Mouse (Mus musculus): ENCODE measurements around the gene Matn4.

The Matn4 gene

DNA sequence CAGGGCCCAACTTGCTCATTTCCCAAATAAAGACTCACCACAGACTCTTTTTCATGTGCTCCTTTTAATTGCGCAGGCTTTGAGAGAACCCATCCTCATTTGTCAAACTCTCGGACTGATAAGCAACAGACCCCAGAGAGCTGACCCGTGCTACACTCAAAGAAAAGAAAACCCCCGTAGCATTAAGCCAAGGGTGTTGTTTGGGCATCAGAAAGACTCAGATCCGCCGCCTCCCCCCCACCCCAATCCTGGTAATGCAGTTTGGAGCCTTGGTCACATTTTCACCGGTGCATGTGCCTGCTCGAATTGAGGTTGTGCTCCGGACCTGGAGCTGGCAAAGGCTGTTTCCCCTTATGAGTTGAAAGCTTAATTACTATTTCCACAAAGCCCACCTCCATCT, at the start of gene Matn4:
TSS of gene Matn4 (minus strand) at position 101 of the 400 bp plus-strand sequence.
- in situ Hi-C loops (cut with MboI) = loop anchor here (25.0 kb wide), 1 partner anchor 332 kb away; the partner anchor contains the start of genes Dnttip1 and Wfdc3

DNA sequence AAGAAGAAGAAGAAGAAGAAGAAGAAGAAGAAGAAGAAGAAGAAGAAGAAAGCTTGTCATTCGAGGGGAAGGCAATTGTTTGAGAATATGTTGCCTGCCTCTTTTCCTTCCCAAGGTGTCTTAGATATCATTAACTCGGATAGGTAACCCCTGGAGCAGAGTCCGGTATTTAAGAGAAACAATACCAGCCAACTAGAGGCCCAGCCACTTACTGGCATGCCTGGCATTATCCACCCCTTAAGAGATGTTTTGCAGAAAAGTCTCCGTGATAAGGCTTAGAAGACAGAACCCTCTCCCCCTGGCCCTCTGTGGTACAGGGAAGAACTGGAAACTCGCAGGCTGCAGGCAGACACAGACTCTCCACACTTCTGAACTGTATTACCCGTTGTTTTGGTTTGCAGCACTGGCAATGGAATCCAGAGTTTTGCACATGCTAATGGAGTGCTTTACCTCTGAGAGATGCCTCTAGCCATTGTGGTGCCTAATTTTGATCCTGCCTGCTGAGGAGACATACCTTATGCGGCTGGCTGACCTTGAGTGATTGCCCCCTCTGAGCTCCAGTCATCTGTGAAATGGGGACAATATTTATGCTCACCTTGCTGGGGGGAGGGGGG, 49.0 kb upstream of the Matn4 start:
- in situ Hi-C loops (cut with MboI) = no loop called here

DNA sequence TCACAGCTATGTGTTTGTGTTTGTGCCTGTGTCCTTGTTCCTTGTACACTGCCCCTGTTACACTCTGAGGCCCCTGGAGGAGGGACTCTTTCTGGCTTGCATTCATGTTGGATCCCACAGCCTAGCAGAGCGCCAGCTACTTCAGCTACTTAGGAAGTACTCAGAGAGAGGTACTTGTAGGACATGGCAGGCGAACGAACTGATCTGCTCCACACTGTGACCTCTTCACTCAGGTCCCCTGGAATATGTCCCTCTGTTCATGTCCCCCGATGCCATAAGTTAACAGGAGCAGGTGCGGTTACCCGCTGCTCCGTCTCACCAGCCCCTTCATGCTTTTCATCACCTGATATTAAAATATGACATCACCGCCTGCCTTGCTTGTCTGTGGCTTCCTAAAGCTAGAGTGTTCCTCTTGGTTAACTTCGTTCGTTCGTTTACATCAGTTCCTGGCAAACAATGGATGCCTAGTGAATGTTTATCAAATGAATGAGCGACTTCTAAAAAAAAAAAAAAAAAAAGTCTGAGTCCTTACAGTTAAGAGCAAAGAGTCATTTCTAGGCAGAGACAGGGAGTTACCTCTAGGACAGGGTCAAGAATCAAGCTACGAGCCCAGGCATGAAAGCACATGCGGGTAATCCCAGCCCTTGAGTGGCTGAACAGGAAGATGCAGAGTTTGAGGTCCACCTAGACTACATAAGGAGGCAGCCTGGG, 48.2 kb upstream of the Matn4 start:
- in situ Hi-C loops (cut with MboI) = no loop called here

DNA sequence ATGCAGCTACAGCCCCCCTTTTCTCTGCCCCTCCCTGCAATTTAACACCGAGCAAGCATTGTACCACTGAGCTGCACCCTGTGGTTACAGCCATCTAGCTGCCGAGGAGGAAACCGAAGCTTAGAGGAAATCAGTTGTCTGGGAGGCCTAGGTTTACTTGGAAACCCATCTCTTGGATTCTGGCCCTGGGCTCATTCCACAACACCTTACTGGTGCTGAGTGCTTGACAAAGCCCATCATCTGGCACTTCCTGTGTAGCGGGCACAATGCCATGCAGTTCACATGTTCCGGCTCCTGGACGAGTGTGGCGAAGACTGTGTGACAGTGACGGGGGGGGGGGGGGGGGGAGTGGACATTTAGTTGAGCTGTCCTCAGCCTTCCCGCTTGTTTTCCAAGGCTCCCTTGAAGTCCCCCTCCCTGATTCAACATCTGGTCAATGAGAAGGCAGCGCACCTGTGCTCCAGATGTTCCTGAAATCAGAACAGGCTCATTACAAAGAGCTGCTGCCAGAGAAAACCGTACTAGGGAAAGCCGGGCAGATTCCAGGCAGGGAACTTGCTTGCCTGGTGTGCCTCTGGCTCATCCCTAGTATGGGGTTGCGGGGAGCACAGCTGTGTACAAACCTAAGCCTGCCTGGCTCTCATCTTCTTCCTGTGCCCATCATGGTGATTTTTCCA, 47.2 kb upstream of the Matn4 start:
- in situ Hi-C loops (cut with MboI) = no loop called here

DNA sequence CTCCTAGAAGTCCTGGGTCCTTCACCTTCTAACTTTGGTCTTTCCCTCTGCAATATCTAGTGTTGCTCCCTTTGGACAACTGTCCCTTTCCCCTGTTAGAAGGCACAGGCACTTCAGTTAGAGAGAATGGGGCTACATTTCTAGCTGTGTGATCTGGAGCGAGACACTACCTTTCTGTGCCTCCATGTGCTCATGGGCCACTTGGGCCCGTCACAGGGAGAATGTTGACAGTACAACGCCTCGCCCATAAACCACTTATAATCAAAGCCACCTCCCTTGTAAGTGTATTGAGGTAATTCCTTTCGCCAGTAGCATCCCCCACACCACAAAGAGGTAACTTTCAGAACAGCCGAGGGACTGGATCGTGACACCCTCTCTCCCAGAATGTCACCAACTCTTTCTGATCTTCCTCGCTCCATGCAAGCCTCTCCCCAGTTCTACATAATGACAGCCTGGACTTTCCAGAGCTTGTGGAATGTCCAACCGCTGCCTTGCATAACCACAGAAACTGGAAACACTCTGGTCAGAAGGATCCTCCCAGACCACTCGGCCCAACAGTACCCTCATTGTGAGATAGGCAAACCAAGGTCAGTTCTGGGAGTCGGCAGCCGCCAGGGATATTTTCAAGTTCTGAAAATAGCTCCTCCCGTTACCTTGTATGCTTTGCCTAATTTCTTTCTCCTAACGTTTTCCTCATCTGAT, 44.5 kb upstream of the Matn4 start:
- in situ Hi-C loops (cut with MboI) = no loop called here

DNA sequence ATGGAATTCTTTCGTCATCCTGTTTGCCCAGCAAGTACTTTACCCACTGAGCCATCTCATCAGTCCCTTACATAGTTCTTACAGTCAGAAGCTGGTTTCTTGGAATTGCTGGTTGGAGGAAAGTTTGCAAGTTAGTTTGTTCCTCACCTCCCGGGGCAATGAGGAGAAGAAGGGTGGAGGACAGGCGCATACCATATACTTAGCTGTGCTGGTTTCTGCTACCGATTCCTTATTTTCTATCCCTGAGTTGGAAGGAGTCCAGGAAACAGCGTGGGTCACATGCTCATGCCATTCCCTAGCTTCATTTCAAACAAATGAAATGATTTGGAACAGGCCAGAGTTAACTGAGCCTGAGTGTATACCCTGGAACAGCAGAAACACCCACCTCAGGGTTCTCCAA, 44.0 kb upstream of the Matn4 start:
- in situ Hi-C loops (cut with MboI) = no loop called here

DNA sequence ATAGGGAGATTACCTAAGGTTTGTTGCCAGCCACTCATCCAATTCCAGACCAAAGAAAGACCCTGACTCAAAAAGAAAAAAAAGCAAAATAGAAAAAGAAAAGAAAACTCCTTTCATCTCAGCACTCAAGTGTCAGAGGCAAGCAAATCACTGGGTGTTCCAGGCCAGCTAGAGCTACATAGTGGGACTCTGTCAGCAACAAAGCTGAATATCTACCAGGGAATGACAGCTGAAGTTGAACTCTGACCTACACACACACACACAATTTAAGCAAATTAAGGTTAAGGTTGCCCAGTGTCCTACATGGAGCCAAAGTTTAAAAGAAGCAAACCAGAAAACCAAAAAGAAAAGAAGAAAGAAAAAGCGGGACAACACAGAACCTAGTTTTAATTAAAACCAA, 43.2 kb upstream of the Matn4 start:
- in situ Hi-C loops (cut with MboI) = no loop called here

DNA sequence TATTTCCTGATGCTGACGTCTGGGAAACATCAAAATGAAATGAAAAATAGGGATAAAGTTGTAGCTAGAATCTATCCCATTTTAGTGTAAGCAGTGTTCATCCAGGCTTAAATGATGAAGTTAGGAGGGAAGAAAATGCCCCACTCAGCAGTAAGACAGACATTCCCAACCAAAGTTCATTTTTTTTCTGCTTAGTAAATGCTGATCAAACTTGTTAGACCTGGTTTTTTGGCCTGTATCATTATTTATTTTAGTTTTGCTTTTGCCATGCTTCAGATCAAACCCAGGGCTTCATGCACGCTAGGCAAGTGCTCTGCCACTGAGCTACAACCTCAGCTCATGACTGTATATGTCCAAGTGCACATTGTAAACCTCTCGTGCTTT, 41.1 kb upstream of the Matn4 start:
- in situ Hi-C loops (cut with MboI) = no loop called here

DNA sequence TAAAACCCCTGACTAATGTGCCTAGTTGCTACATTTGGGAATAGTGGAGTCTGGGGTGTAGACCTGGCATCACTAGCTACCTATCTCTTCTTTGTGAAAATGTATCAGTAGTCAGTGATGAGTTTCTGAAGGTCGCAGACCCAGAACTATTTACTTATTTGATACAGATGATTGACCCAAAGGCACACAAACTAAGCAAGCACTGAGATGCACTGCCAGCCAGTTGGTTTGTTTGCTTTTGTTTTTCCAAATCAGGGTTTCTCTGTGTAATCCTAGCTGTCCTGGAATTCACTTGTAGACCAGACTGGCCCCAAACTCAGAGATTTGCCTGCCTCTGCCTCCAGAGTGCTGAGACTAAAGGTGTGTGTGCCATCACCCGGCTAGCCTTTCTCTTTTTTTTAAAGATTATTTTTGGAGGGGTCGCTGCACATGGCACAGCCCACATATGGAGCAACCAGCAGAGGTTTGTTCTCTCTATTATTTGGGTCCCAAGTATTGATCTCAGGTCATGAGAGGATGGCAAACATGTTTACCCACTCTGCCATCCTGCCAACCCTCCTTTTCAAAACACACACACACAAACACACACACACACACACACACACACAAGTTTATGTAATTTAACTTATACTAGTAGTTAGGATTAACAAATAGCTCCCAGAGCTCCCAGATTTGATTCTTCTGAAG, 40.6 kb upstream of the Matn4 start:
- in situ Hi-C loops (cut with MboI) = no loop called here

DNA sequence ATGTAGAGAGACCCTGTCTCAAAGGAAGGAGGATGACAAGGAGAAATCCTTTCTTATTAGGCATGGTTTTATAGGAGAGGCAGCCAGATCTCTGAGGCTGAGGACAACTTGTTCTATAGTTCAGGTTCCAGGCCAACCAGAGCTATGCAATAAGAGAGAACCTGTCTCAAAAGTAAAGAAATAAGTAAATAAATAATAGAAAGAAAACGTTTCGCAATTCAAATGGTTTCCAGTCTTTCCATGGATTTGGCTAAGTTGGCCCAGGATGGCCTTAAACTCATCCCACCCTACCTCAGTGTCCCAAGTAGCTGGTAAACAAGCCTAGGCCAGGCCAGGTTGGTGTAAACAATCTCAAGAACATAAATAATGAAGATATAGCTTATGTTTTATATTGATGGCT, 39.7 kb upstream of the Matn4 start:
- in situ Hi-C loops (cut with MboI) = no loop called here

DNA sequence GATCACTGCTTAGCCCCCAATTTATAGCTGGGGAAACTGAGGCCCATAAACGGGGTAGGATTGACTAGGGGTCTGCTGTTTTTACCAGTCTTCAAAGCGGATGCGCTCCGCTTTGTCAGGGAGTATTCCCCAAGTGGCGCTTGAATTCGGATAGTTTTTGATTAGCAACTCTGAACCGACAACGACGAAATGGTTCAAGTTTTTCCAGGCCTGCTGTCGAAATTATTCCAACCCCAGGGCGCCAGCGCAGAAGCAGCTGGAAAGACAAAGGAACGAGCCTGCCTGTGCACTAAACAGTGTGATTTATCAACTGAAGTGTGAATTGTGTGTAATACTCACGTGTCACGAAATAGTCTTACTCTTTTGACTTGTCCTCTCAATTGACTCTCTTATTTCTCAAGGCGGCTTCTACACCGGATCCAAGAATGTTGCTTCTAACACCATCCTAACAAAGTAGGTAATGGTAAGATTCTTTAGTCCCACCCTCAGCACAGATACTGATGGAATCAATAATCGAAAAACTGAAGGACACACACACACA, 38.6 kb upstream of the Matn4 start, which contains the start of gene Sdc4:
TSS of gene Sdc4 (minus strand) at position 428 of the 541 bp plus-strand sequence.
- in situ Hi-C loops (cut with MboI) = no loop called here

DNA sequence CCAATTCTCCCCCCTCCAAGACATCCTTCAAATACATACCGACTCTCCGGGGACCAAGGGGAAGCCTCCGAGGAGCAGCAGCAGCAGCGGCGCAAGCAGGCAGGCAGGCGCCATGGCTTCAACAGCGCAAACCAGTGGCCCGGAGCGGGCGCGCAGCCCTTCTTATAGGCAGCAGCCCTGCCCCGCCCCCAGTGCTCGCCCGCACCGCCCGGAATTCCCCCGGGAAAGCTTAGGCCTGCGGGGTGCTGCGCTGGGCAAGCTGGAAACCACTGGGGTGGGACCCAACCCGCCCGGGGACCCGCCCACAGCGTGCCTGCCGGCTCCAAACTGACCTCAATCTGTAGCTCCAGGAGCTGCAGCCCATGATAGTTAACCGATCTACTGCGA, 38.1 kb upstream of the Matn4 start:
- in situ Hi-C loops (cut with MboI) = no loop called here

DNA sequence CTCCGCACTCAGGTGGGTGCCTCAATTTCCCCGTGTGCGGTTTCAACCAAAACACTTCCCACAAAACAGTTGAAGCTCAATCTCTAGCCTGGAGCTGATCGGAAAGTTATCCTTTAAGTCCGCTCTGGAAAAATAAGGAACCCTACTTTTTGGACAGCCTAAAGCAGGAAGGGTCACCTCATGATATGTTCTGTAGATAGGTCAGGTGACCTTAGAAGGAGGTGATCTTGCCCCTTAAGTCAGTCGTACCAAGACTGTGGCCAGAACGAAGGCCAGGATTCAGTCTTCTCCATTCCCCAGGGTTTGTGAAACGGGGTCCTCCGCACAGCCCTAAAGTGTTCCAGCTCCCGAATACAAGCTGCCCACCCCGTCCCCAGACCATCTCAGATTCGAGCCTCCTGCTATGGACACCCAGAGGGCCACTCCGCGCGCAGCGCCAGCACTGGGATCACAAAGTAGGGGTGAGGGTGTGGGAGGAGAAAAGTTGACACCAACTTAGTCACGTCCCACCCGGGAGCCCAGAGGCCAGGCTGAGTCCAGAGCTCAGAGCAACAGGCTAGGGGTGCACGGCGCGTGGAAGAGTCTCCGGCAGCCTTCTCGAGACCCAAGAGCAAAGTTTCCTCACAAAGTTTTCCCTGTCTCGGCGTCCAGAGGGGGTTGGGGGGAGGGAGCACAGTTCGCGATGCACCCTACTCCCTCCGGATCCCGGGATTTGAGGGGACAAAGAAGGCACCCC, 37.5 kb upstream of the Matn4 start:
- in situ Hi-C loops (cut with MboI) = no loop called here

DNA sequence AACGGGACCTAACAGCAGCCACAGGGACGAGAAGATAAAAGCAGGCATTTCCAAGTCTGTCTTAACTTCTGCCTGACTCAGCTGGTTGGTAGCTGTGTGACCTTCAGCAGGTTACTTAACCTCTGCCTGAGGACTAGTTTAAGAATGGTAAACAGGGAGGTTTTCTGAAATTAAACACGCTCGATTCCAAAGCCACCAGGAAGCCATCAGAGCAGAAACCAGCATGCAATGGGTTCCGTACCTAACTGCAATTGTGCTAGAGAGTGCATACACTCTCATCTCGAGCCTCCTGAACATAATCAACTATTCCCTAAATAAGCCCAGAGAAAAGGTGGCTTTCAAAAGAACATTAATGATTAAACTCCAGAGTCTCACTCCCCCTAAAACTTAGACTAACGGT, 36.8 kb upstream of the Matn4 start:
- in situ Hi-C loops (cut with MboI) = no loop called here

DNA sequence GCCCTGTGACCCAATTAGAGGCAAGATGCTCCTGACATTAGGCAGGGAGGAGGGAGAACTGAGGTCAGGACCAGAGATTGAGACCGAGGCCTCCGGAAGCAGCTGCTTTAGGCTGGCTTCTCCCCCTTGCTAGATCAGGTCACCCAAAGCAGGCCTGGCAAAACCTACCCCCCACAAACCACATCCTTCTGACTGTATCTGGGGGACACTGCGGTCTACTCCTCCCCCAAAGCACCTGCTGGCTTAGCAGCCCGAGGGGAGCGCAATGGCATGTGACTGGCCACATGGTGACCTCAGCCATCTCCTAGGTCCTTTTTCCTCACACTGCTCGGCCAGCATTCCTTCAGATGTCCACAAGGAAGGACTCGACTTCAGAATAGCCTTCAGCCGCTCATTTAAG, 36.2 kb upstream of the Matn4 start:
- in situ Hi-C loops (cut with MboI) = no loop called here

DNA sequence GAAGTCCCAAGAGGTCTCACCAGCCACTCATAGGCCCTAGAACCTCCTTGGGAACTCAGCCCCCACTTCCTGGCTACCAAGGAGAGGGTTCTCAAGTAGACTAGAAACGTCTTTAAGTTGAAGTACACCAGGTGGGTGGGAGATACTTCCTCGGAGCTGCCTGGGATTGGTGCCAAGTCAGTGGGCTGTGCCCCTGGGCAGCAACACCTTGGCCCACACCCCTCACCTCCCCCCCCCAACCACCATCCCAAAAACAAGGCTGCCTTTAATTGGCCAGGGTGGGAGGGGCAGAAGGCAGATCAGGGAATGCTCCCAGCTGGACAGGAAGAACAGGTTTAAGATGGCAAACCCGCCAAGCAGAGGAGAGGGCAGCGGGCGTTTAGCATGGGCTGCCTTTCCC, 35.4 kb upstream of the Matn4 start:
- in situ Hi-C loops (cut with MboI) = no loop called here

DNA sequence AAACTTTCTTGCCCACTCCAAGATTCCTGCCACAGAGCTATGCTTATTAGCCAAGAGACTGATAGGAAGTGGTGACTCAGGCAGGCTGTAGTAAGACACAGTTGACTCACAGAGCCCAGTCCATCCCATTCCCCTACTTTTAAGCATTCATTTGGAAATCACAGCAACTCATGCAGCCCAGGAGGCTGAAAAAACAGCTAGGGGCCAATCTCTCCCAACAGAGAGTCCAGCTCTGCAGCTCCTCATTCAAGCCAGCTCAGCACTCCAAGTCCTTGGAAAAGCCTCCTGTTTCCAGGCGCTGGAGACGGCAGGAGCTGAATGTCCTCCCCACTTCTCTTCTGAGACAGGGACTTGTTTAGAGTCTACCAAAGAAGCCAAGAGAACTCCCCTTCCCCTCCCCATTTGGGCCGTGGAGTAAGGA, 34.1 kb upstream of the Matn4 start:
- in situ Hi-C loops (cut with MboI) = no loop called here

DNA sequence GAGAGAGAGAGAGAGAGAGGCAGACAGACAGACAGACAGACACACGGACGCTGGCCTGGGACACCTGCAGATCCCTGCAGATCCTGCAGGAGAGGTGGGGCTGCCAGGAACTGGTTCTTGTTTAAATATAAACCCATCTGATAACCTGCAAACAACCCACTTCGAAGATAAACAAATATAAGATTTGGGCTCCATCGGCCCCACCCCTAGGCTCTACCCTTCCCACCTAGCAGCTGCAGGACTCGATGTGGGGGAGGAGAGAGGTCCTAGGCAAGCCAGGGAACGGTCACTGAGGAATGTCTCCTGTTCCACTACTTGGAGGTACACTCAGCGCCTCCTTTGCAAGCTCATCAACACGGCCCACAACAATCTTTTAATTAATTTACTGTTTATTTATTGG, 33.3 kb upstream of the Matn4 start:
- in situ Hi-C loops (cut with MboI) = no loop called here

DNA sequence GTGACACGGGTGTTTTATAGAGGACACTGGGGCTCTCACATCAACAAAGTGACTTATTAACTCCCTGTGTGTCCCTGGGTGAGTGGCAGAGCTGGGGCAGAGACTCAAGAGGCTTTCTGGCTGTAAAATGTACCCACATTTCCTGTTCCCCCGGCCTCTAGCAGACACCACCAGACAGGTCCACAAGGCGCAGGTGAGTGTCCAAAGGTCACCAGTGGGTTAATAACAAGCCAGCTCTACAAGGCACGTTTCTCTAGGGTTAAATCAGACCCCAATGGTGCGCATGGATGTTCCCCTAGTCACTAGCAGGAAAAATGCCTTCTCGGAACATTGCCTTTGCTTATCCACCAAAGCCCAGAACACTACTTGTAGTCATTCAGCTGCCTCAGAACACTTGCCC, 32.8 kb upstream of the Matn4 start:
- in situ Hi-C loops (cut with MboI) = no loop called here

DNA sequence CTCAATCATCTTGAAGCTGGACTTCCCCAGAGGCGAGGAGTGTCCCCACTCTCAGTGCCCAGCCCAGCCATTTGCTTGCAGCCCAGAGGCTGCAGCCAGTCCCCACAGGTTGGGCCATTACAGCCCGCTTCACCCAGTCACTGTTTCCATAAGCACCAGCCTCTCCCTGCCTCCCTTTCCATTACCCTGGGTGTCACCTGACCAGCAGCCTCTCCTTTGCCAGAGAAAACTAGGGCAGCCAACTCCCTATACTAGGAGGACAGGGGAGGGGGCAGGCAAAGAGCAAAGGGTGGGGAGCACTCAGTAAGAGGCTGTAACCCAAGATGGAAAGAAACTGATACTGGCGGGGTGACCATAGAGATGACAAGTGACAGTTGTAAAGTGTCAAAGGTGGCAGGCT, 32.0 kb upstream of the Matn4 start:
- in situ Hi-C loops (cut with MboI) = no loop called here
